In genomic region chr7:112822879-112823278, GRCm38 (mm10) we compare ENCODE assay signal across 8 mouse cellular contexts.
DNase-seq lines count a peak whose midpoint lies in the region; ATAC-seq lines count a peak whose summit lies in the region.

No protein-coding gene starts in this region.

- DNase-seq in 3T3-L1 (ENCODE audit: low read depth, low spot score) (peak; percentile 65), ES-CJ7 (ENCODE audit: low read depth, low spot score) (peak; percentile 58)
- no peak for DNase-seq in ovary, postnatal 36 days (ENCODE audit: low spot score)
- DNase-seq in urinary bladder, postnatal 25 days (ENCODE audit: low spot score), result no peak

- no peaks in the 10 kb centered on the region for H3K9me3 ChIP-seq in forebrain, embryonic 16.5 days (ENCODE audit: control insufficient read depth, low read length)
- H3K9me3 ChIP-seq in limb, embryonic 15.5 days, result no peaks in the 10 kb centered on the region
- H3K9me3 ChIP-seq in stomach, embryonic 16.5 days (replicated peaks; ENCODE audit: control insufficient read depth, low read length), result no peaks in the 10 kb centered on the region

- H3K27ac ChIP-seq in forebrain, embryonic 16.5 days (ENCODE audit: low read length), result peak overlapping the region; percentile 65
- peak overlapping the region; percentile 54; the same call in 1 of the 2 replicates for H3K27ac ChIP-seq in limb, embryonic 15.5 days
- H3K27ac ChIP-seq in stomach, embryonic 16.5 days (ENCODE audit: low read length), result peak overlapping the region; percentile 78

- no peak overlapping the region for H3K4me3 ChIP-seq in forebrain, embryonic 16.5 days (replicated peaks; ENCODE audit: low read length)
- no peak overlapping the region for H3K4me3 ChIP-seq in limb, embryonic 15.5 days
- no peak overlapping the region for H3K4me3 ChIP-seq in stomach, embryonic 16.5 days (replicated peaks; ENCODE audit: low read length)

- peak overlapping the region; percentile 41 for H3K4me2 ChIP-seq in forebrain, embryonic 16.5 days (ENCODE audit: low read length)
- H3K4me2 ChIP-seq in limb, embryonic 15.5 days, result peak overlapping the region; percentile 25
- peak overlapping the region; percentile 36 for H3K4me2 ChIP-seq in stomach, embryonic 16.5 days (ENCODE audit: low read depth, low read length)

- no peak overlapping the region for H3K9ac ChIP-seq in forebrain, embryonic 16.5 days (replicated peaks; ENCODE audit: low read depth, low read length)
- H3K9ac ChIP-seq in limb, embryonic 15.5 days, result no peak overlapping the region
- no peak overlapping the region for H3K9ac ChIP-seq in stomach, embryonic 16.5 days (ENCODE audit: low read length)

- H3K36me3 ChIP-seq in forebrain, embryonic 16.5 days (ENCODE audit: control insufficient read depth, insufficient read depth), result no peaks in the 10 kb centered on the region
- no peaks in the 10 kb centered on the region for H3K36me3 ChIP-seq in limb, embryonic 15.5 days
- H3K36me3 ChIP-seq in stomach, embryonic 16.5 days (ENCODE audit: control insufficient read depth, insufficient read depth, low read length), result no peaks in the 10 kb centered on the region

- H3K27me3 ChIP-seq in forebrain, embryonic 16.5 days (replicated peaks; ENCODE audit: control insufficient read depth, insufficient read depth, low read length), result no peaks in the 10 kb centered on the region
- no peaks in the 10 kb centered on the region for H3K27me3 ChIP-seq in limb, embryonic 15.5 days
- no peaks in the 10 kb centered on the region for H3K27me3 ChIP-seq in stomach, embryonic 16.5 days (ENCODE audit: control insufficient read depth, insufficient read depth, low read length)

- 7% methylated on average over 5 of the region's 5 CpGs for WGBS in forebrain, embryonic 16.5 days
- WGBS in limb, embryonic 15.5 days, result 11% methylated on average over 5 of the region's 5 CpGs
- 17% methylated on average over 5 of the region's 5 CpGs for WGBS in stomach, embryonic 16.5 days

- ATAC-seq in forebrain, embryonic 16.5 days, result no peak
- ATAC-seq in limb, embryonic 15.5 days (ENCODE audit: insufficient number of reproducible peaks, low FRiP score, low TSS enrichment, low read depth), result no peak
- ATAC-seq in stomach, embryonic 16.5 days (ENCODE audit: insufficient read depth, low FRiP score), result no peak
- no peak for ATAC-seq in megakaryocyte, adult 5-6 weeks (ENCODE audit: poor library complexity, severe bottlenecking)

- peaks cover 53% of the 10 kb centered on the region for H3K4me1 ChIP-seq in forebrain, embryonic 16.5 days (replicated peaks; ENCODE audit: control insufficient read depth, insufficient read depth, low read length)
- peaks cover 68% of the 10 kb centered on the region for H3K4me1 ChIP-seq in limb, embryonic 15.5 days
- H3K4me1 ChIP-seq in stomach, embryonic 16.5 days (ENCODE audit: control insufficient read depth, insufficient read depth, low read length), result peaks cover 57% of the 10 kb centered on the region

Comparison
In these comparisons a context has a peak if more than half of its experiments do, and no peak if none do; other contexts are left out.
1. DNase-seq: peak in 3T3-L1 (single experiment) and ES-CJ7 (single experiment); none in ovary, postnatal 36 days (single experiment) and urinary bladder, postnatal 25 days (single experiment).
2. Peak in every context shown above with its lines, with median percentiles within 50 percentile points of each other: H3K27ac ChIP-seq and H3K4me2 ChIP-seq.